Mouse (Mus musculus) G1E (cell line): ENCODE measurements around the gene Smim23.

Experiments used
- CTCF ChIP-seq: IDR thresholded peaks from 2 replicates; pipeline ENCODE4 v1.5.1; 2012; ENCODE audit warnings: low read depth, low read length, inconsistent platforms, mixed read lengths
- GATA2 ChIP-seq: IDR thresholded peaks from 2 replicates; pipeline ENCODE4 v1.6.1; 2012; ENCODE audit warnings: low read depth, low read length, inconsistent platforms, borderline replicate concordance
- POLR2AphosphoS5 ChIP-seq: IDR thresholded peaks from 2 replicates; pipeline ENCODE4 v1.6.1; 2012; ENCODE audit warnings: low read depth, low read length, inconsistent platforms; ENCODE audit not compliant: insufficient replicate concordance

- TF ChIP-seq CTCF = no peak
- TF ChIP-seq POLR2AphosphoS5 = no peak
- no peak for TF ChIP-seq GATA2
Measured at GRCm38 (mm10) chr11:32785591-32786147, 38.7 kb downstream of the Smim23 start.
